Mouse (Mus musculus) Patski (cell line): ENCODE results near the gene Egr4. TPM values are rescaled to one million over a fixed set of nuclear protein-coding genes. Genes with fewer than 3 reads are reported as not detected.

Source experiments
- ATAC-seq: fragments of 100-300 bp; one replicate; pipeline ENCODE4 v1.8.0; 2021
- CTCF ChIA-PET: fragments of 350-600 bp; sonication (Branson Sonifier 250); formaldehyde crosslinking; loops from one replicate; lab custom pipeline; 2022; ENCODE audit warnings: inconsistent platforms; lab: Charles Lee
- POLR2A ChIA-PET: fragments of 350-600 bp; sonication (Branson Sonifier 250); formaldehyde crosslinking; loops from one replicate; lab custom pipeline; 2022; ENCODE audit warnings: antibody characterized with exemption, inconsistent platforms; lab: Charles Lee
- DNase-seq: peaks from one replicate; pipeline ENCODE4 v3.0.0-alpha.2; 2011; ENCODE audit warnings: low read depth, low spot score
- H3K27me3 ChIP-seq: fragments of 371-371 bp; one replicate; pipeline ENCODE4 v1.5.1; 2021
- CTCF ChIP-seq: fragments of 100-300 bp; IDR thresholded peaks from one replicate; pipeline ENCODE4 v1.5.1; 2021
- in situ Hi-C: fragments of 300-500 bp; cut with MboI; formaldehyde crosslinking; loops from 3 replicates; pipeline ENCODE4 v1.11.1; 2018; ENCODE audit warnings: low pct_unique_long_range_greater_than_20kb, mixed read lengths
- polyA plus RNA-seq: library from polyadenylated mRNA; unstranded; gene quantifications from one replicate; pipeline ENCODE4 v1.2.3, GENCODE M21; 2021

Egr4 gene
- polyA plus RNA-seq, 1 experiment from 2014 or later, result not detected

- ChIA-PET CTCF (no interaction called here), POLR2A (no interaction called here)
- H3K27me3 ChIP-seq, result peaks cover 61% of the 10 kb centered on the region
- no peak for TF ChIP-seq CTCF
- ATAC-seq, result no peak
- in situ Hi-C loops, result no loop called here
- no peak for DNase-seq
These were observed 1.3 kb downstream of the Egr4 start for GRCm38 (mm10) chr6:85512056-85512440.

GRCm38 (mm10) chr6:85511286-85512055, 1.9 kb downstream of the Egr4 start:
- ATAC-seq, result no peak
- ChIA-PET CTCF (interaction anchor here (0.8 to 1.5 kb wide), 3 partner anchors 22 to 83 kb away, joined by 3 to 10 read pairs (median 5); partner anchors contain the start of genes Cct7 and Pradc1), POLR2A (no interaction called here)
- DNase-seq, result no peak
- in situ Hi-C loops, result no loop called here
- peaks cover 65% of the 10 kb centered on the region for H3K27me3 ChIP-seq
- no peak for TF ChIP-seq CTCF

- ChIA-PET CTCF (interaction anchor here (0.8 to 1.5 kb wide), 4 partner anchors 23 to 82 kb away, joined by 3 to 10 read pairs (median 4); partner anchors contain the start of genes Cct7 and Pradc1), POLR2A (no interaction called here)
- DNase-seq, result no peak
- ATAC-seq, result no peak
- H3K27me3 ChIP-seq, result peaks cover 67% of the 10 kb centered on the region
- in situ Hi-C loops, result no loop called here
- TF ChIP-seq CTCF, result no peak
These were observed 2.9 kb downstream of the Egr4 start for GRCm38 (mm10) chr6:85510476-85510875.

GRCm38 (mm10) chr6:85508602-85509001, 4.8 kb downstream of the Egr4 start:
- in situ Hi-C loops, result no loop called here
- H3K27me3 ChIP-seq, result peaks cover 71% of the 10 kb centered on the region

GRCm38 (mm10) chr6:85504908-85505307, 8.5 kb downstream of the Egr4 start:
- in situ Hi-C loops, result no loop called here

More at GRCm38 (mm10) chr6:85508602-85509001, 4.8 kb downstream of the Egr4 start:
- POLR2A ChIA-PET, result no interaction called here
- no peak for DNase-seq
- CTCF ChIA-PET, result no interaction called here
- no peak for TF ChIP-seq CTCF
- ATAC-seq, result no peak

GRCm38 (mm10) chr6:85502911-85503250, 10.5 kb downstream of the Egr4 start, which contains the start of gene Fbxo41:
Fbxo41 (minus strand) TSS chr6:85502994.
- TF ChIP-seq CTCF, result no peak
- peaks cover 69% of the 10 kb centered on the region for H3K27me3 ChIP-seq
- ChIA-PET POLR2A (no interaction called here), CTCF (no interaction called here)
- in situ Hi-C loops, result no loop called here
- no peak for ATAC-seq
- DNase-seq, result no peak

More at GRCm38 (mm10) chr6:85504908-85505307, 8.5 kb downstream of the Egr4 start:
- ChIA-PET POLR2A (no interaction called here), CTCF (no interaction called here)
- H3K27me3 ChIP-seq, result peaks cover 70% of the 10 kb centered on the region
- TF ChIP-seq CTCF, result no peak
- ATAC-seq (no peak), DNase-seq (no peak)

GRCm38 (mm10) chr6:85502103-85502910, 11.1 kb downstream of the Egr4 start:
- ATAC-seq (no peak), DNase-seq (no peak)
- in situ Hi-C loops, result no loop called here
- ChIA-PET CTCF (no interaction called here), POLR2A (no interaction called here)
- no peak for TF ChIP-seq CTCF
- H3K27me3 ChIP-seq, result peaks cover 69% of the 10 kb centered on the region

GRCm38 (mm10) chr6:85501571-85502102, 11.8 kb downstream of the Egr4 start:
- ATAC-seq (no peak), DNase-seq (no peak)
- CTCF ChIA-PET, result no interaction called here
- in situ Hi-C loops, result no loop called here
- H3K27me3 ChIP-seq, result peaks cover 63% of the 10 kb centered on the region
- POLR2A ChIA-PET, result no interaction called here
- TF ChIP-seq CTCF, result no peak

GRCm38 (mm10) chr6:85500416-85500815, 13.0 kb downstream of the Egr4 start:
- in situ Hi-C loops, result no loop called here
- DNase-seq (no peak), ATAC-seq (no peak)
- POLR2A ChIA-PET, result no interaction called here
- CTCF ChIA-PET, result no interaction called here
- TF ChIP-seq CTCF, result no peak
- peaks cover 66% of the 10 kb centered on the region for H3K27me3 ChIP-seq

GRCm38 (mm10) chr6:85498147-85498546, 15.2 kb downstream of the Egr4 start:
- ATAC-seq (no peak), DNase-seq (no peak)
- no peak for TF ChIP-seq CTCF
- in situ Hi-C loops, result no loop called here
- H3K27me3 ChIP-seq, result peaks cover 59% of the 10 kb centered on the region
- CTCF ChIA-PET, result no interaction called here
- POLR2A ChIA-PET, result no interaction called here

GRCm38 (mm10) chr6:85496976-85497375, 16.4 kb downstream of the Egr4 start:
- POLR2A ChIA-PET, result no interaction called here
- in situ Hi-C loops, result no loop called here
- H3K27me3 ChIP-seq, result peaks cover 50% of the 10 kb centered on the region

More at GRCm38 (mm10) chr6:85496976-85497375, 16.4 kb downstream of the Egr4 start:
- no peak for ATAC-seq
- DNase-seq, result no peak
- CTCF ChIA-PET, result no interaction called here
- no peak for TF ChIP-seq CTCF
